Mouse (Mus musculus) CH12.LX (cell line): ENCODE results near the gene Tchp.

ENCODE experiments used
- CHD1 ChIP-seq: IDR thresholded peaks from 2 replicates; pipeline ENCODE4 v1.6.1; 2012; ENCODE audit warnings: low read depth, low read length, improper control_type of control experiment, inconsistent platforms
- CTCF ChIP-seq, 2 experiments: IDR thresholded peaks in 1 of 2; conservative IDR thresholded peaks in 1 of 2; 2 replicates each; pipeline ENCODE4 v1.5.1; 2011 to 2012; ENCODE audit warnings: low read depth in 2 of 2, low read length in 2 of 2, improper control_type of control experiment in 1 of 2, inconsistent platforms in 1 of 2, mild to moderate bottlenecking in 1 of 2, moderate library complexity in 1 of 2
- E2F4 ChIP-seq: IDR thresholded peaks from 2 replicates; pipeline ENCODE4 v1.6.1; 2011; ENCODE audit warnings: low read depth, low read length, improper control_type of control experiment; ENCODE audit not compliant: insufficient replicate concordance
- EP300 ChIP-seq: IDR thresholded peaks from 2 replicates; pipeline ENCODE4 v1.6.1; 2011; ENCODE audit warnings: low read length, improper control_type of control experiment
- GABPA ChIP-seq: IDR thresholded peaks from 2 replicates; pipeline ENCODE4 v1.6.1; 2012; ENCODE audit warnings: low read depth, low read length, improper control_type of control experiment, inconsistent platforms; ENCODE audit not compliant: insufficient replicate concordance
- JUND ChIP-seq: conservative IDR thresholded peaks from 2 replicates; pipeline ENCODE4 v1.6.1; 2011; ENCODE audit warnings: low read depth, low read length, improper control_type of control experiment
- POLR2AphosphoS2 ChIP-seq: IDR thresholded peaks from 2 replicates; pipeline ENCODE4 v1.6.1; 2011; ENCODE audit warnings: low read depth, low read length, improper control_type of control experiment
- TBP ChIP-seq: conservative IDR thresholded peaks from 2 replicates; pipeline ENCODE4 v1.6.1; 2011; ENCODE audit warnings: low read depth, low read length, improper control_type of control experiment
- ZC3H11A ChIP-seq: IDR thresholded peaks from 2 replicates; pipeline ENCODE4 v1.6.1; 2012; ENCODE audit warnings: low read depth, mild to moderate bottlenecking, inconsistent platforms, low read length, improper control_type of control experiment

DNA sequence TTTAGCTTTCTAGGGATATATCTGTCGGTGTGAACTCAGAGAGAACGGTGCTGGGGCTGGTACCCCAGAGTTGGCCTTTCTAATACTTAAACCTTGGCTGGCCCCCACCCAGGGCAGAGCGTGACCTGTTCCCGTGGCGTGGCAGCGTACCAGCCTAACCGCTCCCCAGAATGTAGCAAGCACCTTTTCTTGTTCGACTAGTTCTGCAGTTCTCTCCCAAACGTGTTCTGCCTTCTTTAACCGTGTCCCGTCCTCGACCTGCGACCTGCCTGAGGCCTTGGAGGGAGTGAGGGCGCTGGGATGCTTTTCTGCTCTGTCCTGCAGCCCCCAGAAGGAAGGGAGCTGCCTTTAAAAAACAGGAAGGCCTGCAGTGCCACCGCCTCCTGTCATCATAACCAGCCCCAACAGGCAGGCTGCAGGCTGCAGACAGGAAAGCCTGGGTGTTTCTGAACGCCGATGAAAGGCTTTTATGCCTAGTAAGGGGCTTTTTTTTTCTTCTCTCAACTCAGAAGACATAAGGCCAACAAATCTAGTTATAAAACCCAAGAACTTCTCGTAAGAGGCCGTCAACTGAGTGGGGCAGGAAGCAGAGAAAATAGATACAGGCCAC lies 26.8 kb upstream of the Tchp start:
- TF ChIP-seq EP300 (no peak), GABPA (no peak), CHD1 (no peak), POLR2AphosphoS2 (no peak), CTCF (conservative IDR thresholded peaks at IDR 0.05 in 1 of 2, IDR thresholded peaks at IDR 0.05 in 1 of 2; ENCODE audit: low read depth in 2 of 2, low read length in 2 of 2) (no peak), JUND (no peak), E2F4 (no peak), ZC3H11A (no peak), TBP (no peak)
